Mouse (Mus musculus): ENCODE measurements around the gene Bcas3. TPM values are rescaled to one million over a fixed set of nuclear protein-coding genes. Genes with fewer than 3 reads are reported as not detected.

Bcas3 gene
- polyA plus RNA-seq, 1 experiment from 2014 or later = 28.0 TPM

DNA sequence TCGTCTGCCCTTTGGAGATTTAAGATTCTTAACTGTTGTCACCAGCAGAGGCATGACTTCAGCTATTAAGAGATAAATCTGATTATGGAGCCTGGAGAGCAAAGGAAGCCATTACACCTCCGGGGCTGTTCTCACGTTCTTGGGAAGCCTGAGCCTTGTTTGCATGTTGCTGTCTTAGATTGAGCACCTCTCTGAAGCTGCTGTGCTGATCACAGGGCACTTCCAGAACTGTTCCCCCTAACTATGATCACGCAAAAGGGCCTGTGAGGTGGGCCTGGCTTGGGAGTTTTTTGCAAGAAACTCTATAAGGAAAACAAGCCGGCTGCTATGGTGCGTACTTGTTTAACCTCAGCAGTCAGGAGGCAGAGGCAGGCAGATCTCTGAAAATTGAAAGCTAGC is 335.5 kb downstream of the Bcas3 start:
- Histone ChIP-seq H3K9ac (ENCODE audit: low read depth, low read length) (no peak overlapping the region), H3K4me1 (ENCODE audit: control insufficient read depth, insufficient read depth, low read length) (peaks cover 9% of the 10 kb centered on the region; the same call in 1 of the 2 replicates), H3K27ac (replicated peaks; ENCODE audit: low read depth, low read length) (no peak overlapping the region), H3K4me2 (ENCODE audit: low read depth, low read length) (no peak overlapping the region), H3K36me3 (ENCODE audit: control insufficient read depth, insufficient read depth, low read length) (no peaks in the 10 kb centered on the region), H3K9me3 (ENCODE audit: control insufficient read depth, low read length) (no peaks in the 10 kb centered on the region), H3K4me3 (ENCODE audit: low read depth, low read length) (no peak overlapping the region), H3K27me3 (replicated peaks; ENCODE audit: control insufficient read depth, insufficient read depth, low read length) (no peaks in the 10 kb centered on the region)
- WGBS = 73% methylated on average over 6 of the region's 6 CpGs
- no peak for ATAC-seq (ENCODE audit: low read depth)
- DNase-seq (ENCODE audit: low spot score) = no peak

- Histone ChIP-seq H3K27me3 (replicated peaks; ENCODE audit: control insufficient read depth, insufficient read depth, low read length) (no peaks in the 10 kb centered on the region), H3K4me3 (ENCODE audit: low read depth, low read length) (no peak overlapping the region), H3K4me1 (ENCODE audit: control insufficient read depth, insufficient read depth, low read length) (peaks cover 9% of the 10 kb centered on the region; the same call in 1 of the 2 replicates), H3K9ac (ENCODE audit: low read depth, low read length) (no peak overlapping the region), H3K9me3 (ENCODE audit: control insufficient read depth, low read length) (no peaks in the 10 kb centered on the region), H3K27ac (replicated peaks; ENCODE audit: low read depth, low read length) (no peak overlapping the region), H3K36me3 (ENCODE audit: control insufficient read depth, insufficient read depth, low read length) (no peaks in the 10 kb centered on the region), H3K4me2 (ENCODE audit: low read depth, low read length) (no peak overlapping the region)
- ATAC-seq (ENCODE audit: low read depth) (no peak), DNase-seq (ENCODE audit: low spot score) (no peak)
- WGBS = 93% methylated on average over 5 of the region's 5 CpGs
These were observed 336.3 kb downstream of the Bcas3 start for GRCm38 (mm10) chr11:85689226-85689625.

DNA sequence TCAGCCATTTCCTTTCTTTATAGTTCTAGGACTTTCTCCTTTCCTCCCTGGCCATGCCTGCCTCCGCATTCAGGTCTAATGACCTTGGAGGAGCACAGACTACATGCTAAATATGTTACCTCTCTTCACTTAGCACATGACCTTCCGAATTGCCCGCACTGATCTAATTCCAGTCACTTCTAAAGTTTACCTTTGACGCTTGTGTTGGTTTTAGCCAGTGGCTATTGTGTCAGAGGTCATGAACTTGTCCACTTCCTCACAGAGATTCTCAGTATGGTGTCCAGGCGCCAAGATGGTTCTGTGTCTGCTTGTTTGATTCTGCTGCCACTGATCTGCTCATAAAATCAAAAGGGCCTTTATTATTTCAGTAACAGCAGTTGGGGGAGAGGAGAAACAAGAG is 338.3 kb downstream of the Bcas3 start:
- no peaks in the 10 kb centered on the region for H3K9me3 ChIP-seq (ENCODE audit: control insufficient read depth, low read length)
- DNase-seq (ENCODE audit: low spot score) = no peak
- 37% methylated on average over 5 of the region's 5 CpGs for WGBS
- H3K4me1 ChIP-seq (ENCODE audit: control insufficient read depth, insufficient read depth, low read length) = peaks cover 16% of the 10 kb centered on the region
- no peak overlapping the region for H3K4me3 ChIP-seq (ENCODE audit: low read depth, low read length)
- H3K9ac ChIP-seq (ENCODE audit: low read depth, low read length) = no peak overlapping the region
- no peak overlapping the region for H3K4me2 ChIP-seq (ENCODE audit: low read depth, low read length)
- no peaks in the 10 kb centered on the region for H3K27me3 ChIP-seq (replicated peaks; ENCODE audit: control insufficient read depth, insufficient read depth, low read length)
- no peaks in the 10 kb centered on the region for H3K36me3 ChIP-seq (ENCODE audit: control insufficient read depth, insufficient read depth, low read length)
- ATAC-seq (ENCODE audit: low read depth) = no peak
- no peak overlapping the region for H3K27ac ChIP-seq (replicated peaks; ENCODE audit: low read depth, low read length)

- WGBS = 65% methylated on average over 16 of the region's 16 CpGs
- Histone ChIP-seq H3K27ac (replicated peaks; ENCODE audit: low read depth, low read length) (no peak overlapping the region), H3K4me2 (ENCODE audit: low read depth, low read length) (no peak overlapping the region), H3K9ac (ENCODE audit: low read depth, low read length) (no peak overlapping the region), H3K4me1 (ENCODE audit: control insufficient read depth, insufficient read depth, low read length) (peaks cover 19% of the 10 kb centered on the region), H3K9me3 (ENCODE audit: control insufficient read depth, low read length) (no peaks in the 10 kb centered on the region), H3K36me3 (ENCODE audit: control insufficient read depth, insufficient read depth, low read length) (no peaks in the 10 kb centered on the region), H3K27me3 (replicated peaks; ENCODE audit: control insufficient read depth, insufficient read depth, low read length) (no peaks in the 10 kb centered on the region), H3K4me3 (ENCODE audit: low read depth, low read length) (no peak overlapping the region)
- DNase-seq (ENCODE audit: low spot score) (no peak), ATAC-seq (ENCODE audit: low read depth) (no peak)
These were observed 342.8 kb downstream of the Bcas3 start for GRCm38 (mm10) chr11:85695614-85696263.

DNA sequence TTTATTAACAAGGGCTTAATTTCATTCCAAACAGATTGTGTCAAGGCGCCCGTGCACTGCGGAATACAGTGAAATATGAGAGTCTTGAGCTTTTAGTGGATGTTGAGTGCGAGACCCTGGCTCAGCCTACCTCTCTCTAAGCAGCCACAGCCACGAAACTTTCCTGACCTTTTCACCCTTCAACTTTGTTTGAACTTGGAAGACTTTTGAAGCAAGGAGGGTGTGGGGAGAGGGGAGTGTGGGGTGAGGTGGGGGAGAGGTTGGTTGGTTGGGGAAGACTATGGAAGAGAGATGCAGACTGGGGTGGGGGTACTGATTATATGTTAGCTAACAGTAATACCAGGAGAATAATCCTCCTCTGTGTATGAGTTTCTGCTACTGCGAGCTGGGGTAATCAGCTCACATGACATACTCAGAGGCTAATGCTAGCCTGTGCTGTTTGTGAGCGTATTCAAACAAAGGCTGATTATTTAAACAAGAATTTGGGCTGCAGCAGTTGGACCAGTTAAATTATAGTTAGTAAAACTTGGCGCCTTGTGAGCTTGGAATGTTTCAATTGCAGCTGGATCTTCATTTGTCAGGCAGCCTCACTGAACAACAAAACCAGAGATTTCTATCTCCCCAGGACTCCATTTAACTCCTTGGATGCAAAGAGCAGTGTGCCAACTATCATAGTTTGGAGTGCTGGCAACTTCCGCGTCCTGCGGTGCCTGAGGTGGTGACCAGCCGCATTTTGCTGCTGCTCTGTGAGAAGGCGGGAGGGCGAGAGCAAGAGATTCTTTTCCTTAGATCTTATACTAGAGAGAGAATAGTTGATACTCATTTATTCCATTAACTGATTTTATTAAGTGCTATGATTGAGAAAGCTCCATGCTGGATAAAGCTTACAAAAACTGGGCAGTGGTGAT is 343.8 kb downstream of the Bcas3 start:
- Histone ChIP-seq H3K9me3 (ENCODE audit: control insufficient read depth, low read length) (no peaks in the 10 kb centered on the region), H3K4me1 (ENCODE audit: control insufficient read depth, insufficient read depth, low read length) (peaks cover 19% of the 10 kb centered on the region), H3K4me2 (ENCODE audit: low read depth, low read length) (no peak overlapping the region), H3K27me3 (replicated peaks; ENCODE audit: control insufficient read depth, insufficient read depth, low read length) (no peaks in the 10 kb centered on the region), H3K9ac (ENCODE audit: low read depth, low read length) (no peak overlapping the region), H3K4me3 (ENCODE audit: low read depth, low read length) (no peak overlapping the region), H3K36me3 (ENCODE audit: control insufficient read depth, insufficient read depth, low read length) (no peaks in the 10 kb centered on the region), H3K27ac (replicated peaks; ENCODE audit: low read depth, low read length) (0 out of 2 replicates have a peak overlapping the region, but pooled peaks have one; percentile 23)
- 41% methylated on average over 14 of the region's 14 CpGs for WGBS
- peak; percentile 66 for DNase-seq (ENCODE audit: low spot score)
- ATAC-seq (ENCODE audit: low read depth) = peak; percentile 82

GRCm38 (mm10) chr11:85697468-85697867 is 344.5 kb downstream of the Bcas3 start:
- no peak overlapping the region for H3K4me3 ChIP-seq (ENCODE audit: low read depth, low read length)
- H3K4me1 ChIP-seq (ENCODE audit: control insufficient read depth, insufficient read depth, low read length) = peaks cover 19% of the 10 kb centered on the region
- H3K27me3 ChIP-seq (replicated peaks; ENCODE audit: control insufficient read depth, insufficient read depth, low read length) = no peaks in the 10 kb centered on the region
- H3K27ac ChIP-seq (replicated peaks; ENCODE audit: low read depth, low read length) = 0 out of 2 replicates have a peak overlapping the region, but pooled peaks have one; percentile 23
- no peak overlapping the region for H3K4me2 ChIP-seq (ENCODE audit: low read depth, low read length)
- 77% methylated on average over 4 of the region's 4 CpGs for WGBS
- no peak for ATAC-seq (ENCODE audit: low read depth)
- no peak overlapping the region for H3K9ac ChIP-seq (ENCODE audit: low read depth, low read length)
- H3K9me3 ChIP-seq (ENCODE audit: control insufficient read depth, low read length) = no peaks in the 10 kb centered on the region
- H3K36me3 ChIP-seq (ENCODE audit: control insufficient read depth, insufficient read depth, low read length) = no peaks in the 10 kb centered on the region
- no peak for DNase-seq (ENCODE audit: low spot score)

GRCm38 (mm10) chr11:85698242-85698641 is 345.3 kb downstream of the Bcas3 start:
- no peak for ATAC-seq (ENCODE audit: low read depth)
- Histone ChIP-seq H3K9ac (ENCODE audit: low read depth, low read length) (no peak overlapping the region), H3K27ac (replicated peaks; ENCODE audit: low read depth, low read length) (no peak overlapping the region), H3K4me2 (ENCODE audit: low read depth, low read length) (no peak overlapping the region), H3K4me1 (ENCODE audit: control insufficient read depth, insufficient read depth, low read length) (peaks cover 16% of the 10 kb centered on the region), H3K27me3 (replicated peaks; ENCODE audit: control insufficient read depth, insufficient read depth, low read length) (no peaks in the 10 kb centered on the region), H3K36me3 (ENCODE audit: control insufficient read depth, insufficient read depth, low read length) (no peaks in the 10 kb centered on the region), H3K4me3 (ENCODE audit: low read depth, low read length) (no peak overlapping the region), H3K9me3 (ENCODE audit: control insufficient read depth, low read length) (no peaks in the 10 kb centered on the region)
- no peak for DNase-seq (ENCODE audit: low spot score)
- 49% methylated on average over 11 of the region's 11 CpGs for WGBS

DNA sequence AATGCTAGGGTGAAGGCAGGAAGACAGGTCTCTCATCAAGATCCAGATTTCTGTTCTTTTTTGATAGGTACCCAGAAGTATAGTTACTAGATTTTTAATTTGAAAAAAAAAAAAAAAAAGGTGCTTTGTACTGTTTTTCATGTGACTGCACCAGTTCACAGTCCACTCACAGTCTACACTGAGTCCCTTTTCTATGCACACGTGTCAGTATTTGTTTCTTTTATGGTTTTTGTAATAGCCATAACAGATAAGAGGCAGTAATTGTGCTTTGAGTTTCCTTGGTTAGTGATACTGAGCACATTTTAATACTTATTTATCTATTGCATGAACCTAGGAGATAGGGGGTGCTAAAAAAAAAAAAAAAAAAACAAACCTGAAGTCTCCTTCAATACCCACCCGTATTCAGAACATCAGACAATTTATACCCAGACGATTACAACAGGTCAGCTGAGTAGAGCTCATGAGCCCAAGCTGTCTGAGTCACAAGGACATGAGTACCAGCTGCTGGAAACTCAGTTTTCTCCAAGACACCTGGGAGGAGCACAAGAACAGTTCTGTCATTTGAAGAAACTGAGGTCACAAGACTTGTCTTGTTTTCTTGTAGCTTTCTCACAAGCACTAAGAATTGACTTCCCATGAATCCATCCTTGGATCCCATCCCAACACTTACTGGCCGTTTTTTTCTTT is 351.2 kb downstream of the Bcas3 start:
- 78% methylated on average over 4 of the region's 4 CpGs for WGBS
- ATAC-seq (ENCODE audit: low read depth) = no peak
- Histone ChIP-seq H3K27ac (replicated peaks; ENCODE audit: low read depth, low read length) (no peak overlapping the region), H3K27me3 (replicated peaks; ENCODE audit: control insufficient read depth, insufficient read depth, low read length) (no peaks in the 10 kb centered on the region), H3K36me3 (ENCODE audit: control insufficient read depth, insufficient read depth, low read length) (no peaks in the 10 kb centered on the region), H3K4me2 (ENCODE audit: low read depth, low read length) (no peak overlapping the region), H3K4me1 (ENCODE audit: control insufficient read depth, insufficient read depth, low read length) (no peaks in the 10 kb centered on the region), H3K9me3 (ENCODE audit: control insufficient read depth, low read length) (no peaks in the 10 kb centered on the region), H3K9ac (ENCODE audit: low read depth, low read length) (no peak overlapping the region), H3K4me3 (ENCODE audit: low read depth, low read length) (no peak overlapping the region)
- DNase-seq (ENCODE audit: low spot score) = no peak
